18 mouse cellular contexts compared by ENCODE assay signal in the genomic region with DNA sequence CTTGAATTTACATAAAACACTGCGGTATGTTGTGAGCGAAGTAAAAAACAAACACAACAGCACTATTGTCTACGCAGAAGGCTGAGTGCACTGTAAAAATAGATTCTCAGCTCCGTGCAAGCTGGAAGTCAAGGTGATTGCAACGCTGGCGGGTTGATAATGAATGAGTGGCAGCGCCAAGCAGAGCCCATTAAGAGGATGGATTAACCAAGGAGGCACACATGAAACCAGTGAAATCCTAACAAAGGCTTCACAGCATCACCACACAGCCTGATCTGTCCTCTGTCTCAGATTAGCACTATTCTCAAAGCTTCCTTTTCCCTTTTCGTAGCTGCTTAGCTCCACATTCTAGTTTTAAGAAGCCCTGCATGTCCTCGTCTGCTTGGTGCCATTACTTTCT.
DNase-seq lines count a peak whose midpoint lies in the region; ATAC-seq and TF ChIP-seq lines count a peak whose summit lies in the region.
"Had no signal": no experiment of that assay in that cellular context is flagged by ENCODE, and none has a peak within 500 bp of the region (broad histone marks: within the 10 kb centered on the region; RNA-seq: fewer than 3 reads in every experiment).

No protein-coding gene starts in this region.

- H3K27ac ChIP-seq in hindbrain, embryonic 13.5 days = peak overlapping the region; percentile 55
- H3K27ac ChIP-seq in hindbrain, embryonic 12.5 days = no peak overlapping the region; the same call in 1 of the 2 replicates
- no peak overlapping the region for H3K27ac ChIP-seq in midbrain, embryonic 12.5 days (replicated peaks)
- H3K27ac ChIP-seq in midbrain, postnatal 0 days (ENCODE audit: low read depth, low read length) = no peak overlapping the region
- H3K27ac ChIP-seq in midbrain, embryonic 15.5 days = peak overlapping the region; percentile 32; the same call in 1 of the 2 replicates
- H3K27ac ChIP-seq: embryonic facial prominence, embryonic 12.5 days had no signal

- H3K4me3 ChIP-seq in hindbrain, embryonic 13.5 days = no peak overlapping the region
- H3K4me3 ChIP-seq in hindbrain, embryonic 12.5 days = no peak overlapping the region
- no peak overlapping the region for H3K4me3 ChIP-seq in midbrain, embryonic 12.5 days
- no peak overlapping the region for H3K4me3 ChIP-seq in midbrain, postnatal 0 days (ENCODE audit: low read depth, low read length)
- no peak overlapping the region for H3K4me3 ChIP-seq in midbrain, embryonic 15.5 days
- H3K4me3 ChIP-seq: embryonic facial prominence, embryonic 12.5 days; heart, embryonic 12.5 days had no signal

- ATAC-seq in hindbrain, embryonic 13.5 days (ENCODE audit: low FRiP score) = no peak
- no peak for ATAC-seq in hindbrain, embryonic 12.5 days (ENCODE audit: low FRiP score)
- ATAC-seq in midbrain, embryonic 12.5 days (ENCODE audit: low FRiP score, low read depth) = peak; percentile 85
- ATAC-seq in midbrain, postnatal 0 days (ENCODE audit: low FRiP score) = no peak
- no peak; the same call in 1 of the 2 replicates for ATAC-seq in midbrain, embryonic 15.5 days (replicated peaks)
- ATAC-seq: forebrain, postnatal 0 days; hindbrain, embryonic 16.5 days had no signal

- no peaks in the 10 kb centered on the region for H3K9me3 ChIP-seq in hindbrain, embryonic 13.5 days
- H3K9me3 ChIP-seq in hindbrain, embryonic 12.5 days (replicated peaks) = no peaks in the 10 kb centered on the region
- H3K9me3 ChIP-seq in midbrain, embryonic 12.5 days = no peaks in the 10 kb centered on the region
- H3K9me3 ChIP-seq in midbrain, postnatal 0 days (ENCODE audit: low read length) = no peaks in the 10 kb centered on the region
- H3K9me3 ChIP-seq in midbrain, embryonic 15.5 days = no peaks in the 10 kb centered on the region
- H3K9me3 ChIP-seq: embryonic facial prominence, embryonic 12.5 days; heart, embryonic 12.5 days had no signal

- no peak for DNase-seq in midbrain, postnatal 0 days (ENCODE audit: low spot score)
- no peak for DNase-seq in gastrocnemius, adult 8-10 months (ENCODE audit: low spot score in 2 of 2)
- DNase-seq: adrenal gland, adult 8-10 months; adrenal gland, postnatal 36 days; cerebellum, adult 11-12 months; cerebellum, adult 9-10 months; cerebellum, postnatal 25 days; forebrain, postnatal 0 days; gastrocnemius, postnatal 25 days; heart, postnatal 36 days; kidney, adult 11 months had no signal

- H3K36me3 ChIP-seq in hindbrain, embryonic 13.5 days = no peaks in the 10 kb centered on the region
- no peaks in the 10 kb centered on the region for H3K36me3 ChIP-seq in hindbrain, embryonic 12.5 days
- H3K36me3 ChIP-seq in midbrain, embryonic 12.5 days = no peaks in the 10 kb centered on the region
- H3K36me3 ChIP-seq in midbrain, postnatal 0 days (ENCODE audit: insufficient read depth, low read length) = no peaks in the 10 kb centered on the region
- H3K36me3 ChIP-seq in midbrain, embryonic 15.5 days (replicated peaks) = no peaks in the 10 kb centered on the region
- H3K36me3 ChIP-seq: embryonic facial prominence, embryonic 12.5 days; heart, embryonic 12.5 days had no signal

- no peak overlapping the region for H3K9ac ChIP-seq in hindbrain, embryonic 13.5 days
- no peak overlapping the region for H3K9ac ChIP-seq in hindbrain, embryonic 12.5 days
- H3K9ac ChIP-seq in midbrain, embryonic 12.5 days (replicated peaks) = no peak overlapping the region
- no peak overlapping the region for H3K9ac ChIP-seq in midbrain, postnatal 0 days (replicated peaks; ENCODE audit: low read length, poor library complexity, severe bottlenecking)
- H3K9ac ChIP-seq in midbrain, embryonic 15.5 days = no peak overlapping the region
- H3K9ac ChIP-seq: embryonic facial prominence, embryonic 12.5 days; forebrain, postnatal 0 days; heart, embryonic 12.5 days had no signal

- TF ChIP-seq CTCF in midbrain, postnatal 0 days (IDR thresholded peaks at IDR 0.05) = no peak

- no peaks in the 10 kb centered on the region for H3K27me3 ChIP-seq in hindbrain, embryonic 13.5 days
- H3K27me3 ChIP-seq in hindbrain, embryonic 12.5 days = no peaks in the 10 kb centered on the region
- no peaks in the 10 kb centered on the region for H3K27me3 ChIP-seq in midbrain, embryonic 12.5 days
- no peaks in the 10 kb centered on the region for H3K27me3 ChIP-seq in midbrain, postnatal 0 days (ENCODE audit: insufficient read depth, low read length)
- H3K27me3 ChIP-seq in midbrain, embryonic 15.5 days (replicated peaks) = no peaks in the 10 kb centered on the region
- H3K27me3 ChIP-seq: embryonic facial prominence, embryonic 12.5 days; heart, embryonic 12.5 days had no signal

- 70% methylated on average over 9 of the region's 9 CpGs for WGBS in hindbrain, embryonic 13.5 days
- 80% methylated on average over 9 of the region's 9 CpGs for WGBS in hindbrain, embryonic 12.5 days
- 71% methylated on average over 9 of the region's 9 CpGs for WGBS in midbrain, embryonic 12.5 days
- 49% methylated on average over 9 of the region's 9 CpGs for WGBS in midbrain, postnatal 0 days
- WGBS in midbrain, embryonic 15.5 days = 48% methylated on average over 9 of the region's 9 CpGs

- H3K4me1 ChIP-seq in hindbrain, embryonic 13.5 days (replicated peaks) = no peaks in the 10 kb centered on the region
- H3K4me1 ChIP-seq in hindbrain, embryonic 12.5 days = no peaks in the 10 kb centered on the region
- H3K4me1 ChIP-seq in midbrain, embryonic 12.5 days = no peaks in the 10 kb centered on the region
- H3K4me1 ChIP-seq in midbrain, postnatal 0 days (ENCODE audit: insufficient read depth, low read length) = no peaks in the 10 kb centered on the region
- no peaks in the 10 kb centered on the region for H3K4me1 ChIP-seq in midbrain, embryonic 15.5 days
- H3K4me1 ChIP-seq: embryonic facial prominence, embryonic 12.5 days; heart, embryonic 12.5 days had no signal

- no peak overlapping the region for H3K4me2 ChIP-seq in hindbrain, embryonic 13.5 days
- H3K4me2 ChIP-seq in hindbrain, embryonic 12.5 days (replicated peaks) = no peak overlapping the region
- no peak overlapping the region for H3K4me2 ChIP-seq in midbrain, embryonic 12.5 days (replicated peaks)
- no peak overlapping the region for H3K4me2 ChIP-seq in midbrain, postnatal 0 days (ENCODE audit: low read depth, low read length, poor library complexity, severe bottlenecking)
- H3K4me2 ChIP-seq in midbrain, embryonic 15.5 days = no peak overlapping the region
- H3K4me2 ChIP-seq: embryonic facial prominence, embryonic 12.5 days; heart, embryonic 12.5 days had no signal

Comparison
In these comparisons a context has a peak if more than half of its experiments do, and no peak if none do; other contexts are left out.
1. H3K27ac ChIP-seq: peak in hindbrain, embryonic 13.5 days (single experiment) and midbrain, embryonic 15.5 days (single experiment); none in hindbrain, embryonic 12.5 days (single experiment), midbrain, embryonic 12.5 days (single experiment) and midbrain, postnatal 0 days (single experiment).